Mouse (Mus musculus) right cerebral cortex, postnatal 10 days (tissue): ENCODE results near the gene S100a3.
A peak's percentile ranks its signal among the peaks of the same experiment; 100 is the strongest.

ENCODE experiments used
- DNase-seq, 2 experiments: peaks; one replicate each; pipeline ENCODE4 v3.0.0; 2021; ENCODE audit warnings: low spot score in 2 of 2

S100a3 gene

DNA sequence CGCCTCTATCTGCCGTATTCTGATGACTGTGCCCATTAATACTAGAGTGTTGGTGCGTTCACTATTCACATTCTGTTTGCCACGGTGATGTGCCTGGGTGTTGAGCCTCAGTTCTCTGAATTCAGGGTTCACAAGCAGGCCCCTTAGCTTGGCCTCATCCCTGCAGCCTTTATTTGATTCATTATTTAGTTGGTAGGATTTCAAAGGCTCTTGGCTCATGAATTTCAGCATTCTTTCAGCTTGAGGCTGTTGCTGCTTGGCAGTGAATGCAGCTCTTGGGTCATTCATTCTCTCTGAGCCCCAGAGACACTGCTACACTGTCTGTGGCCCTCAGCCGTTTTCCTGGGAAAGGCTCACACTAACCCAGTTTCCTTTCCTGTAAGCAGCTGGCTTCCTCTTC lies 4.4 kb upstream of the S100a3 start:
- DNase-seq: peak; percentile 72 to 87

DNA sequence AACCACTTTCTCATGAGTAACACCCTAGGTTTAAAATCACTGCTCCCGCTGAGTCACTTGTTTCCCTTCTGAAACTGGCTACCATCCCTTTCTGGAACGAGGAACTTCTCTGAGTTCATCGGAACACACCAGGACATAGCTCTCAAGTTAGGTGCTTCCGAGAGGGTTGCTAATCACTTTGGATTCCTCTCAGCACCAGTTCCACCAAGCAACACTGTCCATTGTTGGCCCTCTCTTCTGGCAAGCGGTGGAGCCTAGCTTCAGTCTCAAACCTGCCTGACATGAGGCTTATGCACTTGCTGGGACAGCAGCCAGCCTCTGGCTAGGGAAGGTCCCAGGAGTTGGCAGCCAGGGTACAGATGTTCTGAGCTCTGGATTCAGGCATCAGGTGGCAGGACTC lies 14.3 kb downstream of the S100a3 start:
- DNase-seq: peak; percentile 43 to 45

DNA sequence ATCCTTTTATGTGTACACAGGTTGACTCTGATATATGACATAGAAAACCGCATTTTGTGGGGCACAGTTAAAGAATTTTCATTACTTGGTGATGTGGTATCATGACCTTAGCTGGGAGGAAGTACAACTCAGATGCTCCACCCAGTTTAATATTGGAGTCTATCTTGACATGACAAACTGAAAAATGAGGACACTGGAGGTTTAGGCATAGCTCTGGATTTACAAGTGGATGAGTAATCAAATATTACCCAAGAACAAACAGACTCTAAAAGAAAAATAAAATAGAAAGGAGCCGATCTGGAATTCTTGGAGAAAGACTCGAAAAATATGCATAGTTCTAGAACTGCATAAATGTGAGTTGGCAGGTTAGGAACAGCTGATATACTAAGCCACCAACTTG lies 14.9 kb downstream of the S100a3 start:
- no peak for DNase-seq

DNA sequence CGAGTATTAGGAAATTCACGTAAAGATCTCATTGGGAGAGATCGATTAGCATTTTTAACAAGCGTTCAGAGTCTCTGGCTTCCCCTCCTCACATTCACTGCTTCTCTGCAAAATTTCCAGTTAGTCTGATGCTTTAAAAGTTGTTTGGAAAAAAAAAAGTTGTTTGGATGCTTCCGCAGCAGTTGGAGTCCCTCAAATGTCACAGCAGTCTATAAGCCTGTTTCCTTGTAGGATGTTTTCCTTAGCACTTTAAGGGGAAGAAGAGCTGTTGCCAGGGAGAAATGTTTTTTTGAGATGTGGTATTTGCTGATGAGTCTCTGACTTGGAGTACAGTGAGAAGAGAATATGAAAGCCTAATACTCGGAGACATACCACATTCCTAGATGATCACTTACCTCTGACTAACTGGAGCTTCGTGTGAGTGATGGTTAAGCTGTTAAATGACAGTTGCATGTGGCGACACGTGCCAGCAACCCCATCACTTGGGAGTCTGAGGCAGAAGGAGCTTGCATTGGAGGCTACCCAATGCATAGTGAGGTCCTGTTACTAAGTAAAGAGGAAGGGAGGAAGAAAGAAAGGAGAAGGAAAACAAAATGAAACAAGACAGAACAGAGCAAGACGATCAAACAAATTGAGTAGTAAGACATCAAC lies 16.1 kb downstream of the S100a3 start:
- no peak for DNase-seq

DNA sequence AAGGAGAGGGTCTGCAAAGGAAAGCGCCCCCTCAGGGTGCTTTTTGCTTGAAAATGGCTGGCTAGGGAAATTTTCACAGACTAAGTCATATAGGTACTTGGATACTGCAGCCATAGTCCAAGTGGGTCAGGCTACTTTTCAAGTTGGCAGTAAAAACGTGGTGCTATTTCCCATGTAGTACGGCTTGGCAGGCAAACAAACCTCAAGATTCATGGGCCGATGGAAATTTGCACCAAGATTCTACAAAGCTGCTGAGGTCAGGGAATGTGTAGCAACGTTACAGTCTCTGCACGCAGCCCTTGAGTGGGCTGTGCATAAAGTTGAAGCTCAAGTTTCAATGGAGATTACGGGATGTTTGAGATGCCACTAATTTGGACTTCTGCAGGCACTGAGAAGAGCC lies 19.1 kb downstream of the S100a3 start:
- DNase-seq: no peak

DNA sequence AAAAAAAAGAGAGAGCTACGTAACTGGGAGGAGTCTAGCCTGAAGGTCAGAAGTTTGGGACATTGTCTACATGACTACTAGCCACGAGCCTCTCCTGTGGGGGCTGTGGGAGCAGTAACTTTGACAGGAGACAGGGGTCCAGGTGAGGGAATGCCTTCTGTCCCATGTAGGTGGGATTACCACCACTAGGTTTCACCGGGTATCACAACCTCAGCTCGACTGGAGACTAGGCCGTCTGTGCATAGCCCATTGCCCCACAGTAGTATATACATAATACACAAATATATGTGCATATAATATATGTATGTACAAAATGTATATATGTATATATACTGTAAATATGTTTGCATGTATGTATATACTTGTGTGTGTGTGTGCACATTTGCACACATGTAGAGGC lies 20.8 kb downstream of the S100a3 start:
- DNase-seq: no peak

DNA sequence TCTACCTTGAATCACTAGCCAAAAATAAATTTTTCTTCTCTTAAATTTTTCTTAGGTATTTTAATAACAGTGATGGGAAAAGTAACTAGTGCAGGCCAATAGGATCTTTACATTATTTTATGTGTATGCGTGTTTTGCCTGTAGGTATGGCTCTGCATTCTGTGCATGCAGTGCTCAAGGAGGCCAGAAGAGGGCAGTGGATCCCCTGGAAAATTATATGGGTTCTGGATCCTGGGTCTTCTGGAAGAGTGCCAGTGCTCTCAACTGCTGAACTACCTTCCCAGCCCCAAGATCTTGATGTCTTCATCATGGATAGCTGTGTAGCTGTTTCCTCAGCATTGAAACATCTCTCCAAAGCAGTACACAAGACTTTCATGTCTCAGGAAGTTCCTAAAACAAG lies 21.8 kb downstream of the S100a3 start:
- no peak for DNase-seq

DNA sequence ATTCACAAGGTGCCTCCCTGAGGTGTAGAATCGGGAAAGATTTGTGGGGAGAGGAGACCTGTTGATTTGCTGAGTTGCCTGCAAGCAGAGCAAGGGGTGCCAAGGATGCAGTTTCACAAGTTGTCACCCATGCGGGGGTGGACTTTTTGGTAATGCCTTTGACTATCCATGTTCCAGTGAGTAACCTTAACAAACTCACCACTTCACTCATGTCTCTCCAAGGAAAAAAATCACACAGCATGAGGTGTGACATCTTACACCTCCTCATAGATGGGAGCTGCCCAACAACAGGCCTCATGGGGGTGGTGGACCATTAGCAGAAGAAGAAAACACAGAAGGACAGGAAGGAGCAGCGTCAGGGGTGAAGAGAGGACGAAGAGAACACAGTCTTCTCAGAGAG lies 22.2 kb downstream of the S100a3 start:
- no peak for DNase-seq

DNA sequence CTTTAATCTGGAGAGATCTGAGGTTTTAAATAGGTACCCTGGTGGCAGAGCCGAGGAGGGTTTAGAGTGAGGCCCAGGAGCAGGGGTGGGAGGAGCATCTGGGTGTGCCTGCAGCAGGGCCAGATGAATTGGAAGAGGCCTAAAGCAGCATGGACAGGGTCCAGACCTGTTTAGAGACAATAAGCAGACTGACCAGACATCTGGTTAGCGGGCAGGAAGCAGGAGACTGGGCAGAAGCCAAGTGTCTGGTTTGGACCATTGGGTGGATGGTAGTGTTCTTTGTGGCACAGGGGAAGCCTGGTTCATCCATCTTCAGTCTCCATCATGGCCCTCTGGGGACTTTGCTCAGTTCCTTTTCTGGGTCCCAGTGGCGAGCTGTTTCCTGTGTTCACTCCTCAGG lies 23.5 kb downstream of the S100a3 start:
- no peak for DNase-seq

DNA sequence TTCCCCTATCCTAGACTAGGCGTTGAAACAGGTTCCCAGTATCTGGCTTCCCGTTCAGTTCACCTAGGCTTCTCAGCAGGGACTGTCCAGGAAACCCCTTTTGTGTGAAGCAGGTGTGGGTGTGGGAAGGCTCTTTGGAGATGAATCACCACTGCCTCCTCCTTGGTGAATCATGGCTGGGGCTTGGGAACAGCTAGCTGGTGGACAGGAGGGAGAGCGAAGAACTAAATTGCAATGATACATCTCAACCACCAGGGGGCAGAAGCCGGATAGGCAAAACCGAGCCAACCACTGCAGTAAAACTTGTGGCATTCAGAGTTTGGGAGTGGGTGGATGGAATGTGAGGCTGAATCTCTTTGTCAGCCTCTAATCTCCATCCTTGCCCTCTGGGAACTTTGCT lies 25.2 kb downstream of the S100a3 start:
- DNase-seq: peak; percentile 65 to 72

DNA sequence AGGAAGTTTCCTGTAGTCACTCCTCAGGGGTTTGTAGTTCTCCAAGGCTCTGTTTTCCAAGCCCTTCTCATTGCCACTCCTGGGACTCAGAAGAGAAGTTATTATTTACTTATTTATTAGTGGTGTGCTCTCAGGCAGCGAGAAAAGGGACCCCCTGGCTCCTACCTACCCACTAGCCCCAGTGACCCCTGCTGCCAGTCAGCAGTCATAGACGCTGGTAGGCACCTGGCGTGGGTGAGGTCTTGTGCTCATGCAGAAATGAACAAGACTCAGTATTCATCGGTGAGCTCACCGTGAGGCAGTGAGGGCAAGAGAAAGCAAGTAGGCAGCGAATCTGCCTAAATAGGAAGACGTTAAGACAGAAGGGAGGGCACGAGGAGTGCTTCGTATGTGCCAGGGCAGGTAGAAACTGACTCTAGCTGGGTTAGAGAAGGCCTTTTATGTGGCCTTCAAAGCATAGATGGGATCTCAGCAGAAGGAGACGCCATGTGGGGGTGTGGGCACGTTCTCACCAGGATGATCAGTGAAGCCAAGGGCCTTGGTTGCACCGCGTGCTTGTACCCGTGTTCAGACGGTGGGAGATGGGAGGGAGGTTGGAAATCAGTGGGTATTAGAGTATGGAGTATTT lies 25.8 kb downstream of the S100a3 start:
- DNase-seq: no peak

DNA sequence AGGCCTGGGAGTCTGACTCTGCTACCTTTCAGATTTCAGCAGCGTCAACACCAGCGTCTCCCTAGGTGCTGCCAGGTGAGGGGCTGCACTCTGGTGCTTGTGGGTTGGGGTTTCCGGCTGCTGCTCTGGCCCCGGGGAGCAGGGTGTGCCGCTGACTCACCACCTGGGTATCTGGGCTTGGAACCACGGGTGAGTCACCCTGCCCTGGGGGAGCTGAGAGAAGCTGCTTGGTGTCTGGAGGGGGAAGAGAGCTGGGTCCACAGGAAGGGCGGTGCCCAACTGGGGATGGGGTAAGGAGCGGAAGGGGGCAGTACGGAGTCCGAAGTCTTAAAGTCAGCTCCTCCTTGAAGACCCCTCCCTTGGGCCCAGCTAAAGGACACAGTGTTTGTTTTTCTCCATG lies 26.5 kb downstream of the S100a3 start:
- DNase-seq: no peak

DNA sequence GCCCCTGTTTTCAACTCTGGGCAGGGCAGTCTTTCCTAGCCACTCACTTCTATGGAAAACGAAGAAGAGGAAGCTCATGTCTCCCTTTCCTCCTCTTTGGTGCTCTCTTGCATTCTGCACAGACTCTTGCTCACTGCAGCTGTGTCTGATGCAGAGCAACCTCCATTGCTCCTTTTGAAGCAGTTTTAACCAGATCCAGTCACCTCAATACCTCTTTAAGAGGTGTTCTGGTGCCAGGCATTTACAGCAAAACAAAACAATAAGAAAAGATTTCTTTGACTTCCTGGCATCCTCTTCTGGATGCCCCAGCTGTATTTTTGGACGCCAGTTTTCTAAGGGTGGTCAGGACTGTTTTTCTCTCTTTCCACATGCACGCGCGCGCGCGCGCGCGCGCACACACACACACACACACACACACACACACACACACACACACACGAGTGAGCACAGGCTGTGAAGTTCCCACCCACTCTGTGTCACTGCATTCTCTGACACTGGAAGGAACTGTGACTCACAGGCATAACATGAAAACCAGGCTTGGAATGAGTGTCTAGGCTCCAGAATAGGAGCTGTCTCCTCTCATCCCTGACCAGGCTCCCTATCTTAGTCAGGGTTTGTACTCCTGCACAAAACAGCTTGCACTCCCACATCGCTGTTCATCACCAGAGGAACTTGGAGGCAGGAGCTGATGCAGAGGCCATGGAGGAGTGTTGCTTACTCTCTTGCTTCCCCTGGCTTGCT lies 27.2 kb downstream of the S100a3 start:
- no peak for DNase-seq

DNA sequence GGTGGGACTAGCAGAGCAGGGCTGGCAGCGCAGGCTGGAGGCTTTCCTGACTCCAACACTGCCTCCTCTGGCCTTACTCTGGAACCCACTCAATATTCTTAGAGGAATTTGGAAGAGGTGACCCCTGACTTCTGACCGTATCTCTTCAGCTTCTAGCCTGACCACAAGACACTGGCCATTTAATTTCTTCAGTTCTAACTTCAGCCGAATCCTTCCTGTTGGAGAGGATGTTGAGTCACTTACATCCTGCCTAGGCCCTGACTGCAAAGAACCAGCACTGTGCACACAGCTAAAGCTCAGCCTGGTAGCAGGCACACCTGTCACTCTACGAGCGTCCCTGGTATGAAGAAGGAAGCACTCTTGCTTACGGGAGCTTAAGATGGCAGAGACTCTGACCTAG lies 29.0 kb downstream of the S100a3 start:
- DNase-seq: no peak

DNA sequence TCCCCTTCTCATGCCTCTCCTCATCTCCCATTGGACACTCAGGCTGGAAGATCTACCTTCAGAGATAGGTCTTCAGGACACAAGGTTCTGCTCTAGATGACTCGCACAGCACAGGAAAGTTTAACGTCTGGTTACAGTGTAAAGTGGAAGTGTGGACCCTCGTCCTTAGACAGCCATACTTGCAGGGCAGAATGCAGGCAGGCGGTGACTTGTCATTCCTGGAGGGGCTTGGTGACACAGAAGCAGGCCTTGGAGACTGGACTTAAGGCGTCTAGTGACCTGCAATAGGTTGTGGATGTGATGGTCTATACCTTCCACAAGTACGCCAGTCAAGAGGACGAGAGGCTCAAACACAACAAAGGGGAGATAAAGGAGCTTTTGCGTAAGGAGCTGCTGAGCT lies 29.6 kb downstream of the S100a3 start, which contains the start of gene S100a2:
TSS of gene S100a2 (plus strand) at position 301 of the 400 bp plus-strand sequence.
- DNase-seq: no peak

DNA sequence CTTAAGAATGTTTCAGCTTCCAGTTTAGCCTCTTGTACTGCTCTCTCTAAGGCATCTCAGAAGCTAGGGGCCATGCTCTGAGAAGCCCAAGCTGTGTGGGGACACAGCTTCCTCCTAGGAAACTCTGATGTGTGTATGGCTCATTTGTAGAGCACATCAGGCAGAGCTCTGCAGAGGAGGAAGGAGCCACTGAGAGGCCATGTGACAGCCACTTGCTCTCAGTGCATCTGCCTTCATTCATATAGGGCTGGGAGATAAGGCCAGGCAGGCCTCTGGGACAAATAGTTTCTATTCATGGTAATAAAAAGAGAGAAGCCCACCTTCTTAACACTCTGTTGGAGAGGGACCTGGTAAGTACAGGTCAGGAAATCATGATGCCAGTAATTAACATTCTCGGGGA lies 34.1 kb downstream of the S100a3 start:
- no peak for DNase-seq

DNA sequence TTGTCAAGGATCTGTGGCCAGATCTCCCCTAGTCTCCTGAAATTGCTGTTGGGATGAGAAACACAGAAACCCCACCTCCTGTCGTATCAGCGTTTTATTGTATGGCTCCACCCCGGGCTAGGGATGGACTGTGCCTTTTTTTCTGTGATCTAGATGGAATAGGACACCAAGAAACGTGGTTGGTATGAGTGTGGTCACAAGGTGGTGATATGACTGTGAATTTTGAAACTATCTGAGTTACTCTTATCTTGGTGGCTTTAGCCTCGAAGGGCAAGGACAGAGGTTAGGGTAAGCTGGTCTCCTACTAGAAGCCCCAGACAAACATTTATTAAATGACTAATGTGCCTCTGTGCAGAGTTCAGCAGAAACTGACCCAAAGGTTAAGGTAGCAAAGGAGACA lies 35.2 kb downstream of the S100a3 start:
- no peak for DNase-seq

DNA sequence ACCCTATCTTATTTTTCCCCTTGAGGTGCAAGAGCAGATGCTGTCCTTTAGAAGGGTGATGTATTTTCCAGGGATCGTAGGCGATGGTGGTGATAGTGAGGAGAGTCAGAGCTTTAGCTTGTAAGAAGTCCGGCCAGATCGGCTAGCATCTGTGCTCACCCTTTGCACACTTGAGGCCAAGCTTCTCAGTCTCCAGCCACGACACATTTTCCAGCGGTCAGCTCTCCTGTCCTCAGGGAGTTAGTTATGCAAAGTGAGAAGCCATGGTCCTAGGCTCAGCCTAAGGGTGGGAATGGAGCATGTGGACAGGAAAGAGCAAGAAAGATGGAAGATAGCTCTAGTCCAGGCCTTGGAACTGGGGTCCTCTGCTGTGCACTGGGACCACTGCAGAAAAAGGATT lies 36.4 kb downstream of the S100a3 start:
- no peak for DNase-seq

DNA sequence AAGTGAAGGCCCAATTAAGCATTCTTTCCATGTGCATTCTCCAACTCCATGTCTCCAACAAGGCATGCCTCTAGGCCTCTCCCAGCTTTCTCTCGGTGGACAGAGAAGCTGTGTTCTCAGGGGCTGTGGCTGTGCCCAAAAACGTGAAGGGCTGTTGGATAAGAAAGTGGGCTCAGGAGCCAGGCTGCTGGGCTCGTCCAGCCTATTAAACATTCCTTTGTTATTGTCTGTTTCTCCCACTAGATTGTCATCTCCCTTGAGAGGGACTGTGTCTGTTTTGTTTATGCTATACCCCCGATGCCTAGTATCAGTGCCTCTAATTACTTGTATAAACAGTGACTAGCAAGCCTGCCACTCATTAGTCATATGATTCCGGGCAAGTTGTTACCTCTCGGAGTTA lies 37.4 kb downstream of the S100a3 start:
- no peak for DNase-seq

DNA sequence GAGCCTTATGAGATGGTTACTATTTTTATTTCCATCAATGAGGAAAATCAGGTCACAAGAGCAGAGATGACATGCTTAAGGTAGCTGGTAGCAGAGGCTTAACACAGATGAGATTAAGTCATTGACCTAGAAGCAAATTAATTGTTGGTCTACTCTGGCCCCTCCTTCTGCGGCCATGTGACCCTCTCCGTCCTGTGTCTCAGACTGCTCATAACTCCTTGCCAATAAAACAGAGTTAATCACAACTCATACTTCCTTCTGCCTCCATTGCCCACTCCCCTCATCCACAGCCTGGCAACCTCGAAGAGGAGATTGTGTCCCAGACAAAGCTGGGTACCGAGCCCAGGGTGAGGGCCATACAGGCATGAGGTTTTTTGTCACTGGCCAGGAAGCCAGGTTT lies 37.8 kb downstream of the S100a3 start:
- DNase-seq: no peak

DNA sequence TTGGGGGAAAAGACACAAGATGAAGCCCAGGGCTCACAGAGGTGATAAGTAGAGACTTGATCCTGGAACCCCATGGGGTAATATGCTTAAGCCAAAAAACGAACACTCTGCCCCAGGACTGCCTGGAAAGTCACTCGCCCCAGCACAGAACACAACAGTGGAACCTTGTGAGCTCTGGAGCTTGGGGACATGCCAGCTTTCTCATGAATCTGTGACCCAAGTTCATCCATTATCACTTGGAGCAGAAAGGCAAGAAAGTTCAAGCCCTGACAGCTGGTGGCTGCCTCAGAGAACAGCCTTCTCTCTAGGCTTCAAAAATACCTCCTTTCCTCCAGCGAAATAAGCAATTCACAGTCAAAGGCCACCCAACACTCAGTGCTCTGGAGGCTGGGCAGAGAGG lies 39.0 kb downstream of the S100a3 start:
- no peak for DNase-seq

DNA sequence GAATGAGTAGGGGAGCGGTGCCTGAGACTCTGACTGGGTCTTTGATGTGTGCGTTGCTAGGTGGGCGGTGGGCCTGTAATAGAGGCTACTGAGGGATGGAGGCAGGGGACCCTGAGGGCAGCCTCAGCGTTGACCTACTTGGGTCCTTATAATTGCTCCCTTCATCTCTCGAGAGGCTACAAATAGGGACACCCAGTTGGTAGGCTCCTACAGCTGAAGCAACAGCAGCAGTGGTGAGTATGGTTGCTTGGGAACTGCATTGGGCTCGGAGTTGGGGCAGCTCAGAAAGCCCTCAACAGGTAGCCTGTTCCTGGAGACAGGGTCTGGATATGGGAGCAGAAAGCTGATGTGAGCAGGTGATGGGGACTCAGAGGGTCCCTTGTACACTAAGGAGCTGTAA lies 39.7 kb downstream of the S100a3 start:
- DNase-seq: peak in 1 of 2 experiments; percentile 25
